Mouse (Mus musculus): ENCODE measurements at regions not wholly inside any gene's neighbourhood (a gene's known extent, or its start where the extent isn't known, plus 50 kb on each side); places are given as distances from the start of the nearest gene placed in this dataset.
A peak's percentile ranks its signal among the peaks of the same experiment; 100 is the strongest.

GRCm38 (mm10) chr12:16477572-16477971, 133.2 kb downstream of the Lpin1 start:
- no peak for DNase-seq (ENCODE audit: low spot score in 2 of 2)

- no peak for DNase-seq (ENCODE audit: low spot score in 2 of 2)
Measured at GRCm38 (mm10) chr12:16474361-16475080, 136.2 kb downstream of the Lpin1 start.

- DNase-seq (ENCODE audit: low spot score in 2 of 2): no peak
Measured at GRCm38 (mm10) chr12:16457419-16457818, 153.3 kb downstream of the Lpin1 start.

DNA sequence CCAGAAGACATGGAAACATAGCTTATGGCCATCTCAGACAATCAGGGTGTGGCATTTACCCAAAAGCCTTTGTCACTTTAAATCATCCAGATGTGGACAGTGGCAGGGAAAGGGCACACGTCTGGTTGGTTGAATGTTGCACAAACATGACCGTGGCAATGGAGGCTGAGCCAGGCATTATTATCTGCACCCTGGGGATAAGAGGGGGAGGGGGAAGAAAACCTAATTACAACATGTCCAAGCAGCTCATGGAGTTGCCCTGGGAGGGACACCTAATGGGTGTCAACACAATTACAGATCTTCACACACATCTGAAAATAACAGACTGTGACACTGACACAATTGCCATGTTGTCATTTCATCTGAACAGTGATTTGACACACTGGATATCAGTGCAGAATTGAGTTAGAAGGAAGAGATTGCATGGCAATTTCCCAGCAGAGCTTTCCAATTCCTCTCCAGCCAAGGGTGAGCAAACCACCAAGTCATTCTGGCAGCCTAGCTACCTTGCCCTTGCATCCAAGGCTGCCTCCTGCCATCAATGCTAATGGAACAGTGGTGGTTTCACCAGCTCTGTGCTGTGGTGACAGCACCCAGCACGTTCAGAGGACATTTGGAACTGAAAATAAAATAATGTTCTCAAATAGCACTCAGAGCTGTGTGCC, 159.9 kb downstream of the Lpin1 start:
- DNase-seq (ENCODE audit: low spot score in 2 of 2): no peak

- DNase-seq (ENCODE audit: low spot score in 2 of 2): no peak
Measured at GRCm38 (mm10) chr12:16438717-16439116, 172.0 kb downstream of the Lpin1 start.

DNA sequence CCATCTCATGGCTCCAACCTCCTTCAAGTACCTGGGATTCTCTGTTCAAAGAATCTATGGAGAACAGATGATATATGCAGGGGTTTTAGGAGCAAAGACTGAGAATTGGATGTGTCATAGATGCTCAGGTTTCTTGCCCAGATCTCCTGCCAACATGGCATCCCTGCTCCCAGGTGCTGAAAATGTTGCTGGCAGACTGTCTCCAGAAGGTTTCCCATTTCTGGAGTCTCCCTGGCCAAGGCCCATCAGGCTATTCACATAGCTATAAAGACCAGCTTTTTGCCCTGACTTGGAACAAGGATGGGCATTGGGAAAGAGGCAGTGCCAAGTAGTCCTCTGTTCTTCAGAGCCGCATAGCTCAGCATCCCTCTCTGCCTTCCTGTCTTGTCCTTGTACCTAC, 173.8 kb downstream of the Lpin1 start:
- no peak for DNase-seq (ENCODE audit: low spot score in 2 of 2)

DNA sequence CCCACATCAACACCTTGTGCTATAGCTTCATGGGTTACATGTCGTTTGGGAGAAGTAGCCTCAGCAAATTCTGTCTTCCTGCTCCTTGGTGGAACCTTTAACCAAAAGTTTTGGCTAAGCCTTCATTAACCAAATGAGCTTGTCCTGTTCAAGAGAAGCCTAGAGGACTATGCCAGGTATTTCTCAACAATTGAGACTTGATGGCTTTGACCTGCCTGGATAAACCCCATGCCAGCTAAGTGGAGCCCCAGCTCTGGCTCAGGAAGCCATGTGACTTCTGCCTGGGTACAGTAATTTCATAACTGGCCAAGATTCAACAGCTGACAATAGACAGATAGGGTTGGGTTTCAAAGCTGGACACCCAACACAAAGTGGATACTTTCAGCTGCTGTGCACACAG, 174.5 kb downstream of the Lpin1 start:
- no peak for DNase-seq (ENCODE audit: low spot score in 2 of 2)

DNA sequence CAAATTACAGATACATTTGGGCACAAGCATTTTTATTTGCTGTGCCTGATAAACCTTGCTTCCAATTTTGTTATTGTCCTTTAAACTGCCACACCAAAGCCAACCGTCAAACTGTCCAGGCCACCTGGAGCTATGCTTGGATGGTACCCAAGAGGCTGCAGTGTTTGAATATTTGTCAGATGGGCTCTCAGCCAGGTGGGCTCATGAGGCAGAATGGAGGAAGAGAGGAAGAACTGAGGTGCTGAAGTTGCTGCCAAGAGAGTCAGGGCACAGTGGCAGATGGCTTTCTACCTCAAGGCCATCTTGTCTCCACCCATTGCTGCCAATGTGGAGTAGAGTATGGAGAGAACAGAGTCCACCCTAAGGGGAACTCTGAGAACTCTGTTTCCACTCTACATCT, 176.0 kb downstream of the Lpin1 start:
- peak; percentile 41 to 47 for DNase-seq (ENCODE audit: low spot score in 2 of 2)

DNA sequence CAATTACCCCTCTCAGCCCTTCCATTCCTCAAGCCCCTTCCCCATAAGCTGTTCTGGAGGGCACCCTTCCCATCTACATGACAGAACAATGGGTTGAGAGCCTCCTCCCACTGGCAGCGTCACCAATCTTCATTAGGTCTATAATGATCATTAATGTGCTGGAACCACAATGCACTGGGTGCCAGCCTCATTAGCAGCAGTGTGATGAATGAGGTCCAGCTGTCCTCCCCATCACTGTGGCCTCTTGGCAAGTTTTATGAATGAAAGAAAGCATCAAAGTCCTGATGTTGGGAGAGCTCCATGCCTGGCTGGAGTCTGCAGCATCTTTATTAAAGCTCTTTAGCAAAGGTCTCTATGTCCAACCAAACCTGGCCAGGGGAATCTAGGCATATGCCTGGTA, 176.5 kb downstream of the Lpin1 start:
- DNase-seq (ENCODE audit: low spot score in 2 of 2): no peak

DNA sequence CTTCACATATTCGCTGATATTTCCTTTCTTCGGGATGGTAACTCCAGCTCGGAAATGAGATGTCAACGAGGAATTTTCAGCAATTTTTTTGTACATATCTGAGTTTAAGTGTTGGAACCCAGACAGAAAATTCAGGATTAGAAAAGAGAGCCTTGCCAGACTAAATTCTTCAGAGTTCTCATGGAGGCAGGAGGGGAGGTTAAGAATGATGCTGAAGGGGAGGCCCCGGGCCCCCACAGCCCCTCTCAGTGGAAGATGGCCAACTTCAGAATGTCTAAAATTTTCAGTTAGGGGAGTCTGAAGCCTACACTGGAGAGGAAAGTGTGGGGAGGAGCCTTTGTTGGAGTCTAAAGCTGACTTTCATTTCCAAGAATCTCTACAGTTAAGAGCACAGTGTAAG, 184.8 kb downstream of the Lpin1 start:
- no peak for DNase-seq (ENCODE audit: low spot score in 2 of 2)

- no peak for DNase-seq (ENCODE audit: low spot score in 2 of 2)
Measured at GRCm38 (mm10) chr12:16424526-16424925, 186.2 kb downstream of the Lpin1 start.

DNA sequence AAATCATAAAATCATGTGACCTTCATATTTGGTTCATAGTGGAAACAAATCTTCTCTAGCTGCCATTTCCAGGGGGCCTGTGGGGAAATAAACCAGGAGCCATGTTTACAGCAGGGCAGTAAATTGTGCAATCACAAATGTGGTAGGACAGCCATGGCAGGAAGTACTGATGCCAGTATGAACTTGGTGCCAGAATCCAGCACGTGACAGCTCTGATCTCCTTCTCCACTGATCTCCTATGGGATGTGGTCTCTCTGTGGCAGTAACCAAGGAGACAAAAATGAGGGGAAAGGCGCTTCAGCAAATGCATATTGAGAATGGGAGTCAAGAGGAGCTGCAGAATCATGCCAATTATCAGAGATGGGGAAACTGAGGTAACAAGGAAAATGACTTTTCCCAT, 215.0 kb downstream of the Lpin1 start:
- no peak for DNase-seq (ENCODE audit: low spot score in 2 of 2)

DNA sequence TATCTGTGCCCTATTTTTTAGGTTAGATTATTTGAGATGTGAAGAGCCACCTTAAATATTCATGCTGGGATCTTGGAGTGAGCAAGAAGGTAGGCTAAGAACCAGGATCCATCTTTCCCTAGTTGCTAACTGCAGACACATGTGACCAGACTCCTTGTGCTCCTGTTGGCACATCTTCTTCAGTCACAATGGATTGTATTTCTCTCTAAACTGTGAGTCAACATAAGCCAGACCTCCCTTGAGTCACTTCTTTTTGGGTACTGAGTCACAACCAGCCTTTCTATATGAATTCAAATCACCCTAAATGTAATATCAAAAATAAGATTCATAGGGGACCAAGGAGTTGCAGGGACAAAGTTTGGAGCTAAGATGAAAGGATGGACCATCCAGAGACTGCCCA, 217.9 kb downstream of the Lpin1 start:
- no peak for DNase-seq (ENCODE audit: low spot score in 2 of 2)

DNA sequence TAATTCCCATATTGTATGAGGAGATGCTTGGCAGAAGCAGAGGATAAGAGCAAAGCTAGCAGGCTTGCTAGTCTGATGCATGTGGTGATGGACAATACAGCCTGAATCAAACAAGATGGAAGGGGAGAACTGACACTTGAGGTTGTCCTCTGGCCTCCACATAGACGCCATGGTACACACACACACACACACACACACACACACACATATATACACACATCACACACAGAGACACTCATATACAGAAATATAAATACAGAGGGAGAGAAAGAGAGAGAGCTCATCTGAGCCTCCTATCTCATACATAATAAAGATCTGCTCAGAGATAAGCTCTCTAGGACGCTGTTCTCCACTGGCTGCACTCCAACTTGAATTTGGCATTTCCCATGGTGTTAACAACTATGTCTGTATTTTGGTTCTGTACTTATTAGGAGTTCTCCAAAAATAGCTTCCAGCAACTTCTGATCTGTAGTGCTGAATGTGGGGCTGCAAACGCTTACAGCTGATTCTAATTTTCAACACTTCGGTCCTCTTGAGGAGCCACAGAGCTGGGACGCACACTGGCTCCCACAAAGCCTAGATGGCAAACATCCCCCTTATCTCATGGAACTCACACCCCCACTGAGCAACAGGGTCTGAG, 219.0 kb downstream of the Lpin1 start:
- no peak for DNase-seq (ENCODE audit: low spot score in 2 of 2)

- DNase-seq (ENCODE audit: low spot score in 2 of 2): no peak
Measured at GRCm38 (mm10) chr12:16391163-16391562, 219.6 kb downstream of the Lpin1 start.

DNA sequence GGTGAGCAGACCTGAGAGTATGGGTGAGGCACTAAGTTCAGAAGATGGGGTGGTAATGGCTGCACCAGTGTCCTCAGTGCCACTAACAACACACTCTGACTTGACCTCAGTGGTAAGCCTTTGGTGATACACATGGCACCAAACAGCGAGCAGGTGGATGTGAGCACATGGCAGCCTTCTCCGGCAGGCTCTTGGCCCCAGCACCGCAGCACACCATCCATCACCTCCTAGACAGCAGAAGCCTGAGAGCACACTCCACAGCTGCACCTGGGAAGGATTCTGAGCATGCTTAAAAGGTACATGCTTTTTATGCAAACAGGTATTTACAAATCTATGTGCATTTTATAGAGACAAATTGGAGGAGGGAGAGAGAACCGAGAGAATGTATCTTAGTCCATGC, 223.7 kb downstream of the Lpin1 start:
- DNase-seq (ENCODE audit: low spot score in 2 of 2): no peak

DNA sequence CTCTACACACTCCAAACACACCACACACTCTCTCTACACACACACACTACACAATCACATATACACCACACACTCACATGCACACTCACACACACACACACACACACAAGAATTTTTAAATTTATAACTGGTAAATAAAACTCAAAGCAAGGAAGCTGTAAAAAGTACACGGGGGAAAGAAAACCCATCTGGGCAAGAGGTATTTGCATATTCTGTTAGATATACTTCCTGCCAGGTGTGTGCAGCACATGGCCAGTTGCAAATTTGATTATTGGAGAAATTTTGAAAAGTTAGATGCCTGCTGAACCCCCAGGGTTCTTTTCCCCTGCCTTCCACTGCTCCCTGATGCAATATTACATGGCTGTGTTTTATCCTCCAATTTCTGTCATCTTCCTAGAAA, 226.4 kb downstream of the Lpin1 start:
- peak; percentile 69 for DNase-seq (ENCODE audit: low spot score in 2 of 2)

GRCm38 (mm10) chr12:16383499-16383935, 227.2 kb downstream of the Lpin1 start:
- peak; percentile 88 to 89 for DNase-seq (ENCODE audit: low spot score in 2 of 2)

- DNase-seq (ENCODE audit: low spot score in 2 of 2): no peak
Measured at GRCm38 (mm10) chr12:16382417-16382988, 228.3 kb downstream of the Lpin1 start.

DNA sequence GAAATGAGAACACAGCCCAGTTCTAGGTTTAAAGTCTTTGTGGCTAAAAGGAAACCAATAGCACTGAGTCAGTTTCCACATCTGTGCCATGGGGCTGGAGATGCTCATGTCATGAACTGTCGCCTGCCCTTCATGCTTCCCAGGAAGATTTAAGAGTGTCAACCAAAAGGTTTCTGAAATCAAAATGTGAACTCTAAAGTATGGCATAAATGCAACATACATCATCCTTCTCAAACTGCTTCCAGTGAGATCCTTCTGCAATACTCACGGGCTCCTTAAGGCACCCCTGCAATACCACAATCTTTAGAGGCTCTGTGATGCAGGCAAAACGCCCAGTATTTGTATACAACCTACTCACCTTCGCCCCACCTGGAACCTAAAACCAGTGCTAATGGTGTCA, 229.7 kb downstream of the Lpin1 start:
- DNase-seq (ENCODE audit: low spot score in 2 of 2): no peak

DNA sequence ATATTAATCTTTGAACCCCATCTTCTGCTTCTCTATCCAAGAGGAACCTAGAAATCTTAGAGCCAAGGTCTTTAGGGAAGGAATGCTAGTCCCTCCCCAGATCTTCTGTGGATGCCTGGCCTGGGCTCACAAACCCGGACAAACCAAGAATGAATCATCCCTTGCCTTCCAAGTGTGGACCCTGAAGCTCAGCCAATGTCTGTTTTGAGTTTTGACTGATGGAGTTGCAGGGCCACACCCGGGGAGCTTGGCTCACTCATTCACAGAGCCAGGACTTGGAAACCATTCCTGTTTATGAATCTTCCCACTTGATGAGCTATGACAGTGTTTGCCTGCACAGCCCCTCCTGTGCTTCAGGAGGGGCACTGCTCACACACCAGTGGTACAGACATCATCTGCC, 230.4 kb downstream of the Lpin1 start:
- no peak for DNase-seq (ENCODE audit: low spot score in 2 of 2)

- DNase-seq (ENCODE audit: low spot score in 2 of 2): no peak
Measured at GRCm38 (mm10) chr12:16379415-16379814, 231.4 kb downstream of the Lpin1 start.

DNA sequence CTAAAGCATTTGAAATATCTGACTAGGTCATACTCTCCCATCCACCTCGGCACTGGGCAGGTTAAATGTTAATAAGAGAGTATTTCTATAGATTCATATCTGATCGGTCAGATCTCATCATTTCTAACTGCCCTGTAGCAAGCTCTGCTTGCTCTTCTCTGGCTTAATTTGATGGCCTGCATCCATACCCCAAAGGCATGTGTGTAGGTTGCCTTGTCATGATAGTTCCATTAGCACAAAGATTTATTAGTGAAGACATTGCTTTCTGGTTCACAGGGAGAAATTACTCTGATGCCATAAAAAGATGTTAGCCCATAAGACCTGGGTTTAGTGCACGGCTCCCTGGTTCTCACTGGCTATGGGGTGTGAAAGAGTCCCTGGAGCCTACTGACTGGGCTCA, 232.3 kb downstream of the Lpin1 start:
- no peak for DNase-seq (ENCODE audit: low spot score in 2 of 2)
